Mouse (Mus musculus): ENCODE measurements around the gene Slco3a1. TPM values are rescaled to one million over a fixed set of nuclear protein-coding genes. Genes with fewer than 3 reads are reported as not detected.

Gene Slco3a1
- polyA plus RNA-seq, 1 experiment, result 44.9 TPM

DNA sequence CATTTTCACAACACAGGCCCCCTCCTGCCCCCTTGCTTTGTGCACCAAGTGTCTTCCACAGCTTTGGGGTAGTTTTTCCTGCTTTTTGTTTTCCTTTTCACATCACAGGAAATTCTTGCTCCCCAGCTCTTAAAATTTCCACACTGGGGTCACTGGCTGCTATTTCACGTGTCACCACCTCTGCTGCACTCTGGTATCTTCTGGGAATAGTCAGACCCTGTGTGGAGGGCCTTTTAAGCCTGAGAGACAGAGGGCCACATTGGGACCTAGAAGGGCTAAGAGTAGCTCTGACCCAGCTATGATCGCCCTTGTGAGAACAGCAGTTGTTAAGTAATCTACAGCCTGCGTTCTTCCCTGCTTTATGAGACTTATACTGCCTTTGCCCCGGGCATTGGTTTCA lies 87.7 kb downstream of the Slco3a1 start:
- peak overlapping the region; percentile 26; the same call in 1 of the 2 replicates for H3K27ac ChIP-seq (ENCODE audit: insufficient read depth, low read depth, low read length)
- no peaks in the 10 kb centered on the region for H3K36me3 ChIP-seq (ENCODE audit: control insufficient read depth, insufficient read depth, low read length)
- no peak overlapping the region for H3K4me3 ChIP-seq (ENCODE audit: insufficient read depth, low read depth, low read length)
- 28% methylated on average over 4 of the region's 4 CpGs for WGBS
- peaks cover 20% of the 10 kb centered on the region for H3K4me1 ChIP-seq (ENCODE audit: control insufficient read depth, insufficient read depth, low read length)
- no peak for TF ChIP-seq CTCF (conservative IDR thresholded peaks at IDR 0.05; ENCODE audit: insufficient read depth, insufficient read length, low read depth, low read length)
- TF ChIP-seq POLR2A (IDR thresholded peaks at IDR 0.05; ENCODE audit: low read depth, low read length), result no peak
- DNase-seq, result peak; percentile 69
- no peaks in the 10 kb centered on the region for H3K27me3 ChIP-seq (replicated peaks; ENCODE audit: control insufficient read depth, insufficient read depth, low read length)

DNA sequence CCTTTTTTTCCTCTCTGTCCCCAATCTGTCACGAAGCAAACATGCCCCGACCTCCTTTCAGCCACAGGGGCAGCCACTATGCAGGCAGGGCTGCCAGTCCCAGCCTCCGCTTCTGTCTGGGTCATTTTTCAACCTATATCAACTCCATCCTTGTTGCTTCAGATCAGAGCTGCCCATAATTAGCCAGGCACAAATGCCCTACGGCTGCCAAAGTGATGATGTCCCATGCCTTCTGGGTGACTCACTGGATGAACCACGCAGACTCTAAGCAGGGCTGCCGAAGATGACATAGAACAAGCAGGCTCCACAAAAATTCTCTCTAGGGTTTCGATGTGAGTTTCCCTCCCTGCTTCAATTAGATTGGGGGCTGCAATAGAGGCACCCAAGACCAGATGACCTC lies 89.9 kb downstream of the Slco3a1 start:
- TF ChIP-seq CTCF (conservative IDR thresholded peaks at IDR 0.05; ENCODE audit: insufficient read depth, insufficient read length, low read depth, low read length) (no peak), POLR2A (IDR thresholded peaks at IDR 0.05; ENCODE audit: low read depth, low read length) (no peak)
- Histone ChIP-seq H3K36me3 (ENCODE audit: control insufficient read depth, insufficient read depth, low read length) (no peaks in the 10 kb centered on the region), H3K4me3 (ENCODE audit: insufficient read depth, low read depth, low read length) (no peak overlapping the region), H3K27ac (ENCODE audit: insufficient read depth, low read depth, low read length) (no peak overlapping the region), H3K27me3 (replicated peaks; ENCODE audit: control insufficient read depth, insufficient read depth, low read length) (no peaks in the 10 kb centered on the region), H3K4me1 (ENCODE audit: control insufficient read depth, insufficient read depth, low read length) (peaks cover 23% of the 10 kb centered on the region)
- no peak for DNase-seq
- WGBS, result 77% methylated on average over 7 of the region's 7 CpGs

DNA sequence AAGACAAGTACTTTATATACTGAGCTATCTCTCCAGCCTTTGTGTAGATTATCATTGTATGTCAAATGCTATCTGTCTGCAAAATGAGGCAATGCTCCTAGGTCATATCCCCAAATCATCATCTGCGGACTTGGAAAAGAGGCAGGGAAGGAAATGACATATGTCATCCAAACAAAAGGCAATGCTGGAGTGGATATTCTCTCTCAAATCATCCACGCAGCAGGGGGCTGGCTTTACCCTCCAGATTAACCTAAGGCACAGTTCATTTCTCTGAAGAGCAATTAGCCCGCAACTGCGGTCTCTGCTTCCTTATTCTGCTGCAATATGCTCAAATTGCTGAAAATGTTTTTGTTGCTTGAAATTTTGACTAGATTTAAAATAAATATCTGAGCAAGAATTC lies 92.1 kb downstream of the Slco3a1 start:
- WGBS, result 80% methylated on average over 4 of the region's 4 CpGs
- Histone ChIP-seq H3K36me3 (ENCODE audit: control insufficient read depth, insufficient read depth, low read length) (no peaks in the 10 kb centered on the region), H3K4me1 (ENCODE audit: control insufficient read depth, insufficient read depth, low read length) (peaks cover 23% of the 10 kb centered on the region), H3K27ac (ENCODE audit: insufficient read depth, low read depth, low read length) (no peak overlapping the region), H3K27me3 (replicated peaks; ENCODE audit: control insufficient read depth, insufficient read depth, low read length) (no peaks in the 10 kb centered on the region), H3K4me3 (ENCODE audit: insufficient read depth, low read depth, low read length) (no peak overlapping the region)
- TF ChIP-seq CTCF (conservative IDR thresholded peaks at IDR 0.05; ENCODE audit: insufficient read depth, insufficient read length, low read depth, low read length), result no peak
- TF ChIP-seq POLR2A (IDR thresholded peaks at IDR 0.05; ENCODE audit: low read depth, low read length), result no peak
- no peak for DNase-seq

DNA sequence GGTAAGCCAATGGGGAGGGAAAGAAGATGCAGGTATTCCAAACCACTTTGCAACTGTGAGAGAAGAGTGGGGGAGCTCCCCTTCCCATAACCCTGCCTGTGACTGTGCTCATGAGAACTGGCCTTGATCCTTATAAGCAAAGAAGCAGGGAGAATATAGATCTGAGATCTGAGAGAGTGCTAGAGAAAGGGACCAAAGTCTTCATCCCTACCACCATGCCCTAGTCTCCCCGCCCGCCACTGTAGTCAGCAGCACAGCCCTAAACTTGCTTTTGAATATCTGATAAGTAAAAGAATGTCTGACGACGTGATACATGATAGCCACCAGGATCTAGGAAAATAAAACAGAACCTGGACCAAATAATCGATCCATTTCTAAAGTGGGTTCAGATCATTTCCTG lies 92.8 kb downstream of the Slco3a1 start:
- 92% methylated on average over 5 of the region's 5 CpGs for WGBS
- no peaks in the 10 kb centered on the region for H3K27me3 ChIP-seq (replicated peaks; ENCODE audit: control insufficient read depth, insufficient read depth, low read length)
- H3K27ac ChIP-seq (ENCODE audit: insufficient read depth, low read depth, low read length), result no peak overlapping the region
- DNase-seq, result no peak
- no peak overlapping the region for H3K4me3 ChIP-seq (ENCODE audit: insufficient read depth, low read depth, low read length)
- H3K4me1 ChIP-seq (ENCODE audit: control insufficient read depth, insufficient read depth, low read length), result peaks cover 15% of the 10 kb centered on the region
- H3K36me3 ChIP-seq (ENCODE audit: control insufficient read depth, insufficient read depth, low read length), result no peaks in the 10 kb centered on the region
- TF ChIP-seq CTCF (conservative IDR thresholded peaks at IDR 0.05; ENCODE audit: insufficient read depth, insufficient read length, low read depth, low read length) (no peak), POLR2A (IDR thresholded peaks at IDR 0.05; ENCODE audit: low read depth, low read length) (no peak)

DNA sequence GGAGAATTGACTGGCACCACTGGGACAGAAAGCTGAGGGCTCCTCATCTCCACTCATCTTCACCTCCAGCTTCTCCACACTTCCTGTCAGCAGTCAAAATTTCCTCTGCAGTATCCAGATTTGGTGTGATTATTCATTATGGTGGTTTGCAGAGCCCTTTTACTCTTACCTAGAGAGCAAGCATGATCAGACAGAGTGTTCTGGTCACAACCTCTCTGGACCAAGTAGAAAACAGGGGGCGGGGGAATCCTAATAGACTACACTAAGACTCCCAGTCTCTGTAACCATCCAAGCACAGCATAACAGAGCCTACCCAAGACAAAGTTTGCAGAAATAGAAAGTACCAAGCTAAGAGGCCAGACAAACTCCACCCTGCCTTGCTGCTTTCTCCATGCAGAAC lies 93.4 kb downstream of the Slco3a1 start:
- Histone ChIP-seq H3K27ac (ENCODE audit: insufficient read depth, low read depth, low read length) (no peak overlapping the region), H3K36me3 (ENCODE audit: control insufficient read depth, insufficient read depth, low read length) (no peaks in the 10 kb centered on the region), H3K27me3 (replicated peaks; ENCODE audit: control insufficient read depth, insufficient read depth, low read length) (no peaks in the 10 kb centered on the region), H3K4me1 (ENCODE audit: control insufficient read depth, insufficient read depth, low read length) (peaks cover 14% of the 10 kb centered on the region), H3K4me3 (ENCODE audit: insufficient read depth, low read depth, low read length) (no peak overlapping the region)
- WGBS, result 90% methylated on average over 1 of the region's 1 CpGs
- TF ChIP-seq POLR2A (IDR thresholded peaks at IDR 0.05; ENCODE audit: low read depth, low read length) (no peak), CTCF (conservative IDR thresholded peaks at IDR 0.05; ENCODE audit: insufficient read depth, insufficient read length, low read depth, low read length) (no peak)
- DNase-seq, result no peak

DNA sequence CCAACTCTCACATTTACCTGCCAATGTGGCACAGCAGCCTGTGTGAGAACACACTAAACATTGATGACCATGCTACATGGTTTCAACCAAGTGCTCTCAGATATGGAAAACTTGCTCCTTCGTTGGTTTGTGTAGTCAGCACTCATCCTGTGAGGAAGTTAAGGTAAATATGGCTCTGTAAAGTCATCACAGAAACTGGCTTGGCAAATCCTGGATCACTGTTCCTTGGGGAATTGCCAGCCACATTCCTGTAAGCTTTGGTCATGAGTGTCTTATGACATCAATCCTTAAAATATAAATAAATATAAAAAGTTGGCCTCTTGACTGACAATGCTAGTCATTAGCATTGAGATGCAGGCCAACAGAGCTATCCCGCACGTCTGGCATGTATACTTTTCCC lies 94.8 kb downstream of the Slco3a1 start:
- Histone ChIP-seq H3K27me3 (replicated peaks; ENCODE audit: control insufficient read depth, insufficient read depth, low read length) (no peaks in the 10 kb centered on the region), H3K36me3 (ENCODE audit: control insufficient read depth, insufficient read depth, low read length) (no peaks in the 10 kb centered on the region), H3K27ac (ENCODE audit: insufficient read depth, low read depth, low read length) (peak overlapping the region; percentile 82), H3K4me1 (ENCODE audit: control insufficient read depth, insufficient read depth, low read length) (peaks cover 14% of the 10 kb centered on the region), H3K4me3 (ENCODE audit: insufficient read depth, low read depth, low read length) (no peak overlapping the region)
- 82% methylated on average over 3 of the region's 3 CpGs for WGBS
- DNase-seq, result peak; percentile 38
- TF ChIP-seq POLR2A (IDR thresholded peaks at IDR 0.05; ENCODE audit: low read depth, low read length) (no peak), CTCF (conservative IDR thresholded peaks at IDR 0.05; ENCODE audit: insufficient read depth, insufficient read length, low read depth, low read length) (no peak)

DNA sequence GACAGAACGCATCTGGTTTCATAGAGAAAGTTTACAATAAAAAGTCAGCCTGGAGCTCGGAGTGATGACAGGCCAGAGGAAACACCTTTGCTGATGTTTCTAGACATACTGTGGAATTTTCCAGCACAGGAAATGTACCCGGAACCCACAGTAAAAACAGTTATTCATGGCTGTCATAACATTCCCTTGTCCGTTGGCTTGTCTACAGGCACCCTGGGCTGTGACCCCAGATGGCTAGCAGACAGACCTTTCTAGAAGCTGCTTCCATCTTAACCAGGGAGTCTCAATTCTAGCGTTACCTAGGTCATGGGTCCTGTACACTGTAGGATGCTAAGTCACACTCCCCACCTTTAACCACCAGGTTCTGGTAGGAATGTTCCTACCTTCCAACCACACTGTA lies 95.3 kb downstream of the Slco3a1 start:
- peak; percentile 70 for DNase-seq
- Histone ChIP-seq H3K4me1 (ENCODE audit: control insufficient read depth, insufficient read depth, low read length) (peaks cover 14% of the 10 kb centered on the region), H3K36me3 (ENCODE audit: control insufficient read depth, insufficient read depth, low read length) (no peaks in the 10 kb centered on the region), H3K27ac (ENCODE audit: insufficient read depth, low read depth, low read length) (peak overlapping the region; percentile 82), H3K27me3 (replicated peaks; ENCODE audit: control insufficient read depth, insufficient read depth, low read length) (no peaks in the 10 kb centered on the region), H3K4me3 (ENCODE audit: insufficient read depth, low read depth, low read length) (no peak overlapping the region)
- TF ChIP-seq POLR2A (IDR thresholded peaks at IDR 0.05; ENCODE audit: low read depth, low read length), result no peak
- no peak for TF ChIP-seq CTCF (conservative IDR thresholded peaks at IDR 0.05; ENCODE audit: insufficient read depth, insufficient read length, low read depth, low read length)
- 66% methylated on average over 5 of the region's 5 CpGs for WGBS
